Mouse (Mus musculus): ENCODE measurements around the gene Smug1.
A peak's percentile ranks its signal among the peaks of the same experiment; 100 is the strongest.

Smug1 gene

DNA sequence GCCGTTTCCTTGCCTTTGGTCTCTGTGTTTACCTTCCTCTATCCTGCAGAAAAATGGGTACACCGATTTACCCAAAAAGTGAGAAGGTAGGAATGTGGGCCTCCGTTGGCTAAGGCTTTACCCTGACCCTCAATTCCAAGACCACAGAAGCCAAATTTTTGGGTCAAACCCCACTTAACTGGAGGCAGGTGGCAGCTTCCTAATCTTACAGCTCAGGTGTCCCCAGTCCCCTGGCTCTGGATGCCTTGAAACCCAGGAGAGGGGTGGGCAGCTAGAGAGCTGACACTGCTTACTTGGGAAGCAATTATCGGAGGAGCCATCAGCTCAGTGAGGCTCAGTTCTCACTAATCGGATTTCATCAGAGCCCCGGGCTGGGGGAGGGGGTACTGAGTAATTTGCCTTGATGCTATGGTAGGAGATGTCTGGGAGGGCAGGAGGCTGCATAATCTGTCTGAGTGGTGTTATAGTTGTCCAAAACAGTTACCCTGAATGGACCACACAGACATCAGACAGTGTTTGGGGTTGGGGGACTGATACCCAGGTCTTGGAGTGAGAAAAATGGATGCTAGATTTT is at the start of gene Smug1:
Gene Smug1 (minus strand): TSS at position 51 of the 574 bp plus-strand sequence.
- no peak for DNase-seq (ENCODE audit: extremely low read depth, insufficient read length, low spot score)

DNA sequence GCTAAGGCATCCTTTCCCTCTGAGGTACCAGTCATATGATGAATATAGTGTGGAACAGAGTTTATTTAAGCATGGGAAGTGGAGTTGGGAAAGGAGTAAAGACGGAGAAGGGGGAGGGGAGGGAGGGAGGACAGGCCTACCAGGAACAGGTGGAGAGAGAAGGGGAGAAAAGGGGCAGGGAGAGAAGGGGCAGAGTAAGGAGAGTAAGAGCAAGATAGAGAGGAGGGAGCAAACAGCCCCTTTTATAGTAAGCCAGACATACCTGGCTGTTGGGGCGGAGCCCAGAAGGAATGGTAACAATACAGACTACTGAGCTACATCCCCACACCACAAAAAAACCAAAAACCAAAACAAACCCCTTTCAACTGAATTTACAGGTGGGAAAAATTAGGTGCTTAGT is 49.2 kb upstream of the Smug1 start:
- DNase-seq (ENCODE audit: extremely low read depth, insufficient read length, low spot score), result no peak

DNA sequence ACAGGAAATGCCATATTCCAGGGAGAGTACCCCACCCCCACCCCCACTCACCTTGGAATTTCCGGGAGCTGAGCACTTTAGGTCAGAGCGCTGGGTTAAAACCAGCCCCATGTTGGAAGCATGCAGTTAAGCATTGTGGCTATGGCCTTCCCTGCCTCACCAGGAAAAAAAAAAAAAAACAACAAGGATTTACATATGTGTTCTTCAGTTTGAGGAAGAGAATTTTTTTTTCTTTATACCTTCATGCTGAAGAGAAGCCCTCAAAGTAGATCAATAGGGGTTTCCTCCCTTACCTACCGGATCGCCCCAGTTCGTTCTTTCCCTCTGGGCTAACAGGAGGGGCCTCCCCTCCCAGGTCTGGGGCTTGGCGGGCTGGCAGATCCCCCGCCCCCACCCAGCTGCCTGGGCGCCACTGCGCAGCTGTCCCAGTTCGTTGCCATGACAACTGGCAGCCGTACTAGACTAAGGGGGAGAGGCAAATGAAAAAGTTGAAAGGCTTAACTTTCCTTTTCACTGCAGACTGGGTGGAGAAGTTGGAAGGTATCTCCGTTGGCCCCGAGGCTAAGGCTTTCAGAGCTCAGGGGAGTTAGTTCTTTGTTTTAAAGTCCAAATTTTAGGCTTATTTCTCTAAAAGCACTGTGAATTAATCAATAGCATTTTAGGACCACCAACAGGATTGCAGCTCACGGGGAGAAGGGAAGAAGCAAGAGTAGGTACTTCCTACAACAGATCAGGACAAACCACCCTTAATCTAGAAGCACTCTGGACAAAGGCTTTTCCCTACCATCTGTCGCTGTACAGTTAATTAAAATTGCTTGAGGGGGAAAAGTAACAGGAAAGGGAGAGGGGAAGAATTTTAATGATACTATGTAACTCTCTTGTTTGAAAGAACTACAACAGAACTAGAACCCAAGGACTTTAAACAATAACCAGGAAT is 48.3 kb upstream of the Smug1 start:
- DNase-seq (ENCODE audit: extremely low read depth, insufficient read length, low spot score), result peak; percentile 89

DNA sequence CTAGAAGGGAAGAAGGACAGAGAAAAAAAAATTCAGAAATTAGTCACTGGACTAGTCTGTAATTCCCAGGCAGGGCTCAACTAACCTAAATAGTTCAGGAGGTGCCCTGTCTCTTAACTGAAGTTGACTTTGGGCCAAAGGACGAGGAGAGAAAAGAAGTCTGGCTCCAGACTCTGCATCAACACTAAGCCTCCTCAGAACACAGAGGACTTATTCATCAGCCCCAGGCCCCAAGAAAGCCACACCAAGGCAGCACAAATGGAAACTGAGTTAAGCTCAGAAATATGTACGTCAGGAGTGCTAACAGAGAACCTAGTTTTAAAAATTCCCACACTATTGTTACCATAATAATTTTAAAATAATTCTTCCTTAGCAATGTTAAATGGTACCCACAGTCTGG is 47.3 kb upstream of the Smug1 start:
- DNase-seq (ENCODE audit: extremely low read depth, insufficient read length, low spot score), result peak; percentile 48

DNA sequence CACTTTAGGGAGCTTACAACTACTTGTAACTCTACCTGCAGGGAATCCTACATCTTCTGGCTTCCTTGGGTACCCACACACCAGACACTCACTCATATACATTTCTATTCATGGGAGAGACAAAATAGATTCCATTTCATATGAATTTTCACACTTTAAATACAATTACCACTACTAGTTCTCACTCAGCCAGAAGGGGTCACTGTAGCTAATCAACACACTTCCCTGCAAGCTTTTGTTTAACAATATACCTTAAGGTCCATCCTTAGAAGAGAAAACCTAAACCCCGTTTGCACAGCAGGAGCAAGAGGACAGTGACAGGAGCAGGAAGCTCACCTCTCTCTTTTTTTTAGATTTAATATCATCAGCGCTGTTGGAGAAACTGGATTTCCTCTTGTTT is 38.3 kb upstream of the Smug1 start:
- DNase-seq (ENCODE audit: extremely low read depth, insufficient read length, low spot score), result no peak

DNA sequence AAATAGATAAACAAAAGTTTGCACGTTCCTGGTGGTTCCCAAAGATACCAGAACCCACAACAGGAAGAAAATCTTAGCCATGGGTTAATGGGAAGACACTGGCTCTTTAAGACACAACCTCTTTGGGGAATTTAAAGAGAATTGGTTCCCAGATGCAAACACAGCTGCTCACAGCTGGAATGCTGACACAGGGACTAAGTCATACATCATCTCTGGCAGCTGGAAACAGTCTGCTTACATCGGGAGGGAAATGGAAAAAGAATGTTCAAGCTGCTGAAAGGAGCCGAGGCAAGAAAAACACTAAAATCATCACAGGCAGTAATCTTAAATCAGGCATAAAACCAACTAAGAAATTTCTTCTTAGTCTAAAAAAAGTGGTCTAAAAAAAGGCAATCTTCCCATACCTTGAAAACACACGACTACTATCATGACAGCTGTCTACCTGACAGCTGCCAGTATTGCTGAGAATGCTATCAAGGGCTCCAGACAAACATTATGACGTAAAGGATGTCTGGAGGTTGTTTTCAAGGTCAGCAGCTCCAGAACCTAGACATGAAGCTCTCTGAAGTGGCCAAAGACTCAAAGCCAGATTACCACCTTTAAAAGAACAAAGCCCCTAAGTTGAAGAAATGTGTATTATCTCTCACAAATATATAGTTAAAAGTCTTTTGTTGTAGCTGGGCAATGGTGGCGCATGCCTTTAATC is 35.3 kb upstream of the Smug1 start:
- no peak for DNase-seq (ENCODE audit: extremely low read depth, insufficient read length, low spot score)

DNA sequence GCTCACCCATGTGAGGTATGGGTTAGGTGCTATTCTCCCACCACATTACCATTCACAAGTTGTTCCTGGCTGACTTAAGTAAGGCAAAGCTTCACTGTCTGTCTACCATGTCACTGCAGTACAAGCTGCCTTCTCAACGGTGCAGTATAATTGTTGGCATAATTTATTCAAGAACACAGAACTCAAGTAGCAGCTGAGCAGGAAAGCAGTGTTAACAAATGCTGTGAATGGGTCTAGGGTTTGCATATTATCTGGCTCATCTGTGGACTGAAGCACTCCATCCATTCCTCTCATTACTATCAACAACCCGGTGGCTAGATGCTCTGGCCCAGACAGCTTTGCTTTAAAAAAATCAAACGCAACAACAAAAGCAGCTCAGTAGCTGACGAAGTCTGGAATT is 30.9 kb upstream of the Smug1 start:
- no peak for DNase-seq (ENCODE audit: extremely low read depth, insufficient read length, low spot score)

DNA sequence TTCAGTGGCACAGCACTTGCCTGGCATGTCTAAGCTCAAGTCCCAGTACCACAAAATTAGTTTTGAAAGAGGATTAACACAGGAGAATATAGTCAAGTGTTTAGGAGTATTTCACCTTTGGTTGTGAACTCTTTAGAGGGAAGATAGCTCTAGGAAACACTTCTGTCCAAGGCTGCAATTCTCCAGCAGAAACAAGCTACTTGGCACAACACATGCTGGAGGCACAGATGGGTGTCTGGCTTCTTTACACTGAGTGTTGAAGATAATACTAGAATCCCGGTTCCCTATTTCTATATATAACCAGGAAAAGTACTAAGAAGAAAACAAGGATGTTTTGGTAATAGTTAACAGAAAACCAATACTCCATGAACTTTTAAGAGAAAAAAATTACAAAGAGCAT is 29.9 kb upstream of the Smug1 start:
- DNase-seq (ENCODE audit: extremely low read depth, insufficient read length, low spot score), result no peak

DNA sequence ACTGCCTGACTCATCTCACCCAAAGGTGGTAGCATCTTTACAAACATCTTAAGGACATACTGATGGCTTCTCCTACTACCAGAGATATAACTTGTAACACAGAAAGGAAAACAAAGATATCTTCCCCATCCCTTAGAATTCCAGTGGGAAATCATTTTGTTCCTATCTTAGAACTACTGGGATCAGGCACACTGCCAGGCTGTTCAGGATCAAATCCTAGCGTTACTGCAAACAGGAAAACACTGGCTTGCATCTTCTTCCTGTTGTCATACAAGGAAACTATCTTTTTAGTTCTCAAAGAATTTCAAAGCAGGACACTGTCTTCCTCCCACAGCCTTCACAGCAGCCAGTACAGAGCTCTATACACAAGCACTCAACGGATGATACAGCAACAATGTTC is 26.7 kb upstream of the Smug1 start:
- no peak for DNase-seq (ENCODE audit: extremely low read depth, insufficient read length, low spot score)

DNA sequence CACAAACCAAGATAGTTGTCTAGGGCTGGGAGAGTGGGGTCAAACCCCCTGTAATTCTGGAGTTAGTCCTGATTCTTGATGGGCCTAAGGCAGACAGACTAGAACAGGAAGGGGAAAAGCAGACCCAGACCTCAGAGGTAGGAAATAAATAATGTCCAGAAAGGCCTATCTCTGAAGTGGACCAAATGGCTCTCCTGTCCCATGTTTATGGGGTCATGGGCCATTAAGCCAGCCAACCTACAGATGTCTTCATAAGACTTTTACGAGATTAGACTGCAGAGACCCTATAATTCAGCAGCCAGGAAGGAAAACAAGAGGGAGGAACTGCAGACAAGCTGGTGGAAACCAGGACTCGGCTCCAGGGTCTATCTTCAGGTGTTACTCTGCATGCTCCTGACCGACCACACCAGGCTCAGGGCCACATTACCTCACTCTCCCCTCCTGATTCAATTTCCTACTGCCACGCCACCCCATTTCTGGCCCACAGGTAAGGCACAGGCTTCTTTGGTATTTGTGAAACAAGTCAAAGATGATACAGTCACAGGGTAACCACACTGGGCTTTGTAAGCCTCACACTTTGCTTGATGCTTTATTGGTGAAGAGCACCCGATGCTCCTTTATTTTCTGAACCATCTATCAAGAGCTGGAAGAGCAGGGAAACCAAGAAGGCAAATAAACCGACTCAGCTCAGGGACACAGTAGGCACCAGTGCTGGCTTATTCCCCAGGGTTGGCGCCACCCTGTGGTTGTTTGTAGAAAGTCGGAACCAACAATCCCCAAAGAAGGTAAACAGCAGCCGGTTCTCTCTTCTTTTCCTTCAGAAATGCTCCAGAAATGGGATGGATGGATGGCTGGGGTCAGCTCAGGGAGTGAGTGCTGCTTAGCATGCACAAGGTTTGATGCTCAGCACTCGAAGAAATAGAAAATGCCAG is 23.9 kb upstream of the Smug1 start:
- no peak for DNase-seq (ENCODE audit: extremely low read depth, insufficient read length, low spot score)

DNA sequence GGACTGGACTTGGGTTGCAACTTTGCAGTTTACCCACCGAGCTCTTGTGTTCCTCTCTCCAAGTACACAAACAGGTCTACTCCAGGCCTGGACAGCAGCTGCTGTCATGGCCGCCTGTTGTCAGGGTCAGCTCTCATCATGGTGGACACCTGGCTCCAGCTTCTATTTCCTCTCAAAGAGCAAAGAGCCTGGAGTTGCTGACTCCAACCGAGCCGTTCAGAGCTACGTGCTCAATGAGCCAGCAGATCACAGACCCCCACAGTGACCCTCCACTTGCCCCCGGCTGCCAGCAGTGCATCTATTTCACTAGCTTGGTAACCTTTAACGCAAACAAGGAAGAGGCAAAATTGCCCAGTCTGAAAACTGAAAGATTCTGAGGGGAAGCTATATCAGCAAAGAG is 23.2 kb upstream of the Smug1 start:
- DNase-seq (ENCODE audit: extremely low read depth, insufficient read length, low spot score), result no peak

DNA sequence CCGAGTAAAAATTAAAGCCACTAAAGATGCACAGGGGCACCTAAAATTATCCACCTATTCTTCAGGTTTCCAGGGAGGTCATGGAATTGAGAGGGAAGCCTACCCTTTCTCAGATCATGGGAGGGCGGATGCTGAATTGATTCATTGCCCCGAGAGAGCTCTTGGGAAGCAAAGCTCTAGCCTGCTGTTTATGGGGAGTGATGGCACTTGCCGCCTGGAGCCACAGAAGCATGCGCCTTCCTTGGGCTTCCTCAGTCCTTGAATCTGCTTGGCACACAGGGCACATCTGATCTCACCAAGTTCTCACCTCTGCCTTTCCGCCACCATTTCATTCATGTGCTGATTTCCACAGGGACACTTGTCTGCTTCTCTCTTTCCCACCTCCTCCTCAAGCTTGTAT is 20.9 kb upstream of the Smug1 start:
- DNase-seq (ENCODE audit: extremely low read depth, insufficient read length, low spot score), result no peak

DNA sequence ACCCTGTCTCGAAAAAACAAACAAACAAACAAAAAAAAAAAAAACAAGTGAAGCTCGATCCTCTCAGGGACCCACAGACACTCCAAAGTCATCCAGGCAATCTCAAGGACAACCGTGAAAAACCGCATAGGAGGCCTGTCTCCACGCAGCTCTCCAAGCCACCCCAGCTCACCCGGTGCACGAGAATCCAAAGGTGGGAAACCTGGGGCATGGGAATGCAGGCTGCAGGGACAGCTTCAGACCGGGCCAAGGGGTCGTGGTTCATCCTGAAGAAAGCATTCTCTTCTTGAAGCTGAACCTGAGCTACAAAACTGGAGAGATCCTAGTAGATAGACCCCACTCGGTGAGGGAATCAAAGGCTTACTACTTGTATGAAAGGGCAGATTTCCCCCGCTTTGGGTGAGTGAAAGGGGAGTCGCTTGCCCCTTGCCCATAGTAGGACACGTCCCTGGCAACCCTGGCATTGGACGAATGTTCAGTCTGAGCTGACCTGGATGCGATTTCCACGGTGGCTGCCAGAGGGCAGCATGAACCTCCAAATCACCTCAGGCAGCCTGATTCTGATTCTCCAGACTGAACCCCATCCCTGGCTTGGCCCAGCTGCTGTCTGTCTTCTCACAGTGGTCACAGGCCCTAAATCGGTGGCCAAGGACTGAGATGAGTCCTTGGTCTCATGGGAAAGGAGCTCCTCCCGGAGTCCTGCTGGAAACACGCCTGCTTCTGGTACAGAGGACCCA is 18.7 kb upstream of the Smug1 start:
- DNase-seq (ENCODE audit: extremely low read depth, insufficient read length, low spot score), result peak; percentile 24

DNA sequence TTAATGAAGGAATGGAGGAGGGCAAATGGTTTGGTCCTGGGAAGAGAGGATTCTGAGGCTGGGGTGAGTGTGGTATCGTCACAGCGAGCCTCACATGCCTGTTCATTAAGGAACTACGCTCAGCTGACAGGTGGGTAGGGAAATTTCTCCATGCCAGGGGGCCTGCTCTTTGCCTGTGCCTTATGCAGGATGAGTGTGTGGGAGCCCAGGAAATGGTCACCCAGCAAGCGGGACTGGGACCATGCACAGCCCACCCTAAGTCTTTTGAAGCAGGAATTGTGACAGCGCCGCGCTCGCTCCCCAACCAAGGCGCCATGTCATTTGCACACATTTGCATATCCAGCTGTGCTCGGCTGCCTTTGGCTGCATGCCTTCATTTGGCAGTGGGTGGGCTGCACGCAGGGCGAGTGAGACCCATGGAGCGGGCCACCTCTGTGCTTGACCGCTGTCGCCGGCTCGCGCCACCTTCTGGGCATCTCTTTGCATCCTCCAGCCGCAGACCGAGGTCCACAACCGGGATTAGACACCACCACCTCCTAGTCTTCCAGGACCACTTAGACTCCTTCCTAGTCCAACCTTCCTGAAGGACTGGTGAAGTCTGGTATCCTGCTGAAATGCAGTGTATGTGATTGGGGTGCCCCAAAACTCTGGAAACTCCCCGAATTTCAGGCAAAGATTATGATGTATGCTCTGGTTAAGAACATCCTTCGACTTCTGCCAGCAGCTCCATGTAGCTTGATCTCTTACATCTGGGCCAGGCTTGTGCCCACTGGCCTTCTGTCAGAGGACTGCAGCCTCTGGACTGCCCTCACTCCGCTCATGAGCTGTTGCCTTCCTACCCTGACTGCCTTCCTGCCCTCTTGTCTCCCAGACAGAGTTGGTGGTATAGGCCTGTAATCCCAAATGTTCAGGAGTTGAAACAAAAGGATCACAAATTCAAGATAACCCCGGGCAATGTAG is 17.0 kb upstream of the Smug1 start:
- no peak for DNase-seq (ENCODE audit: extremely low read depth, insufficient read length, low spot score)

DNA sequence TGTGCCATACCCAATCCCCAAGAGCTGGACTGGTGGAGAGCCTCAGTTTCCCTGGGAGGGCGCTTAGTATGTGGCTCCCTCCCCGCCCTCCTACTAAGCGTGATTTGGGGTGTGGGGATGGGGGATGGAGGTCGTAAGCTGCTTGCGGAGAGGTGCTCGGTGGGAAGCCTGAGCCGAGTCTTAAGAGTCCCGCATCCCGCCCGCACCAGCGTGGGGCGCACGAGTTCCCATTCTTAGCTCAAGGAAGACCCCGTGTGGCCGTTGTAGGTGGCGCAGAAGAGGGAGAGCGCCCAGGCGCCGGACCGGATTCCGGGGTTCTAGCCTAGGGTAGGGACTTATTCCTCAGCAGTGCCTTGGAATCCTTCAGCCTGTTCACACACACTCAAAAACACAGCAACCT is 16.2 kb upstream of the Smug1 start:
- peak; percentile 61 for DNase-seq (ENCODE audit: extremely low read depth, insufficient read length, low spot score)

DNA sequence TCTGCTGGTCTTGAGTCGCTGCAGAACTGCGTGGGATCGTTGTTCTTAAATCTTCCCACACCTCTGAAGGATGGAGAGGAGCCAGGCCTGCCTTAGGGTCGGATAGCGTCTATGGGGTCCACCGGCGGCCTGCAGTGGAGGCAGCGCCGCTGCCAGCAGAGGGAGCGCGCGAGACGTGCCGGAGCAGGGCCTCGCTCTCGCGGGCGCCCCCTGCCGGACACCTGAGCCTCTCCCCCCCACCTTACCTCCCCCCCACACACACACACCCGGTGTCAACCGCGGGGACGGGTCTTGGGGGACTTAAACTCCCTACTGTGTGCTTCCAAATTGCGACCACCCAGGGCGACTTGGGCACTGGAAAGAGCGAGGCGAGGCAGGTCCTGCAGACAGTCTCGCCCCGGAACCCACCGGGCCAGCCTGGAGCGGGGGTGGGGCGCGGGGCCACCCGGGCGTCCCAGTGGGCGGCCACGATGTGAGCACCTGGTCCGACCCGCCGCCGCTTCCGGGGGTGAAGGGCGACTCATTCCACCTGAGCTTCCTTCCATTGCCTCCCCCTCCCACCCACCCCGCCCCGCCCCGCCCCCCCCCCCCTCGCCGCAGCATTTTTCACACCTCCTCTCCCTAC is 15.4 kb upstream of the Smug1 start:
- peak; percentile 80 for DNase-seq (ENCODE audit: extremely low read depth, insufficient read length, low spot score)

DNA sequence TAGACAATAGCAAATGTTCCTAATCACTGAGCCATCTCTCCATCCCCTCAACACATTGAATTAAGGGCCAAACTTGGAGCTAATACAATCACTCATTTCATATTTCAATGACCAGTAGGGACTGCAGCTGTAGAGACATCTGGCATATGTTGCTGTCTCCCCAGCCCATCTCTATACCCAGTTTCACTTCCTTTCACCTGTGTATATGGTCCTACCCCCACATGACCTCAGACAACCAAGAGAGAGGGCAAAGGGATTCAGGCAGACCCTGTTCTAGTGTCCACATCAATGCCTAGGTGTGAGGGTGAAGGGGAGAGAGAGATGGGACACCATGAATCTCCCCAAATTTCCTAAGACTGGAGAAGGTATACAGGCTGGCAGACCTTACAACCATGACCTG is 13.5 kb upstream of the Smug1 start:
- DNase-seq (ENCODE audit: extremely low read depth, insufficient read length, low spot score), result no peak

DNA sequence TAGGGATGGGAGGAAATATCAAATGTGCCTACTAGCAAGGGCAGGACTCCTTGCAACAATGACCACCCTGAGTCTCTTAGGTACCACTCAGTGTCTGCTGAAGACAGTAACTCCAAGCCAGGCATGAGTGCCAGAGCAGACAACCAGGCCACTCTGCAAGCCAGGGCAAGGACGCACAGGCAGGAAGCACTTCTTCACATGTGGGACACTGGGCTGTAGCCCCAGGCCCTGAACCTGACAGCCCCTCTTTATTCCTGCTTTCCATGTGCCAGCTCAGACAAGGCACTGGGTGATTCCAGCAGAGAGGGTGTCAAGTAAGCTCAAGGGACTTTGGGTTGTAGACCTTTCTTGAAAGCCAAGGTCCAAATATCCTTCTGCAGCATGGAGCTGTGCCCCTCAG is 11.9 kb upstream of the Smug1 start:
- no peak for DNase-seq (ENCODE audit: extremely low read depth, insufficient read length, low spot score)

All from 3134 (cell line).